Mouse (Mus musculus): ENCODE results near the gene Phc2. TPM values are rescaled to one million over a fixed set of nuclear protein-coding genes. Genes with fewer than 3 reads are reported as not detected.

Gene Phc2
- polyA plus RNA-seq, 1 experiment, result 56.0 TPM

- peak overlapping the region; percentile 12 for H3K4me3 ChIP-seq (replicated peaks)
- H3K9me3 ChIP-seq, result no peaks in the 10 kb centered on the region
- TF ChIP-seq GATA1 (IDR thresholded peaks at IDR 0.05; ENCODE audit: borderline replicate concordance, low read length), result no peak
- H3K36me3 ChIP-seq (replicated peaks; ENCODE audit: low read length), result no peaks in the 10 kb centered on the region
- H3K4me1 ChIP-seq, result peaks cover 64% of the 10 kb centered on the region
- peaks cover 62% of the 10 kb centered on the region for H3K27me3 ChIP-seq (replicated peaks)
Measured at GRCm38 (mm10) chr4:128641766-128642717, 12.5 kb upstream of the Phc2 start.

DNA sequence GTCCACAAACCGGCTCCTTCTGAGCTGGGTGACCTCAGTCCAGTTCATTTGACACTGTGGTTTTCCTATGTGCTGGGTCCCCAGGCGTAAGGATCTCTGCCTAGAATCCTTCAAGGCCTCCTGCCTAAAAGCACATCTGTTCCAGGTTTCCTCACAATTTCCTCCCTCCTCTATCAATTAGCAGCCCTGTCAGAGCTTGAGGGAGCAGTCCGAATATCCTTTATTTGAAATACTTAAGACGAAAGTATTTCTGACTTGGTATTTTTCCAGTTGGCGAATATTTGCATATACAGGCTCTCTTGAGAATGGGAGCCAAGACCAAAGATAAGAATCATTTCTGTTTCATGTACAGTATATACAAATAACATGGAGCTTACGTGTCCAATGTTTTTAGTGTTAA, 8.6 kb upstream of the Phc2 start:
- H3K36me3 ChIP-seq (replicated peaks; ENCODE audit: low read length), result no peaks in the 10 kb centered on the region
- peaks cover 35% of the 10 kb centered on the region for H3K27me3 ChIP-seq (replicated peaks)
- no peak for TF ChIP-seq FLI1 (IDR thresholded peaks at IDR 0.05; ENCODE audit: low read length)
- TF ChIP-seq GATA1 (IDR thresholded peaks at IDR 0.05; ENCODE audit: borderline replicate concordance, low read length), result no peak
- H3K4me1 ChIP-seq, result peaks cover 78% of the 10 kb centered on the region
- no peaks in the 10 kb centered on the region for H3K9me3 ChIP-seq
- H3K4me3 ChIP-seq (replicated peaks), result no peak overlapping the region

DNA sequence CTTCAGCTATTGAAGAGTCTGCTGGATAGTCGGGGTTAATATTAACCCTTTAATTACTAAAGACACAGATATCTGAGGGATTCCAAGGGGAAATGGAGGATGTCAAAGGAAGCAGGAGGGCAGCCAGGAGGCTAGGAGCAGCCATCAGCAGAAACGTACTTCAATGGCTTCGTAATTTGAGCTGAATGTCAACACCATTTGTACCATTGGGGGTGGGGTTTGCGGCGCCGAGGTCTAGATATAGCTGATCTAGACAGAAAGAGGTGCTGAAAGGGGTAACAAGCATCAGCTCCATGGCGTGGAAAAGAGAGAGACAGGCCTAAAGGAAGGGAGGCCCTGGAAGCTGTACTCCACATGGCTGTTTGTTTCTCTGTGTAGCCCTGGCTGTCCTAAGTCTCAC, 7.7 kb upstream of the Phc2 start:
- TF ChIP-seq FLI1 (IDR thresholded peaks at IDR 0.05; ENCODE audit: low read length) (no peak), GATA1 (IDR thresholded peaks at IDR 0.05; ENCODE audit: borderline replicate concordance, low read length) (no peak)
- peaks cover 81% of the 10 kb centered on the region for H3K4me1 ChIP-seq
- peaks cover 27% of the 10 kb centered on the region for H3K27me3 ChIP-seq (replicated peaks)
- H3K9me3 ChIP-seq, result no peaks in the 10 kb centered on the region
- H3K36me3 ChIP-seq (replicated peaks; ENCODE audit: low read length), result no peaks in the 10 kb centered on the region
- no peak overlapping the region for H3K4me3 ChIP-seq (replicated peaks)

DNA sequence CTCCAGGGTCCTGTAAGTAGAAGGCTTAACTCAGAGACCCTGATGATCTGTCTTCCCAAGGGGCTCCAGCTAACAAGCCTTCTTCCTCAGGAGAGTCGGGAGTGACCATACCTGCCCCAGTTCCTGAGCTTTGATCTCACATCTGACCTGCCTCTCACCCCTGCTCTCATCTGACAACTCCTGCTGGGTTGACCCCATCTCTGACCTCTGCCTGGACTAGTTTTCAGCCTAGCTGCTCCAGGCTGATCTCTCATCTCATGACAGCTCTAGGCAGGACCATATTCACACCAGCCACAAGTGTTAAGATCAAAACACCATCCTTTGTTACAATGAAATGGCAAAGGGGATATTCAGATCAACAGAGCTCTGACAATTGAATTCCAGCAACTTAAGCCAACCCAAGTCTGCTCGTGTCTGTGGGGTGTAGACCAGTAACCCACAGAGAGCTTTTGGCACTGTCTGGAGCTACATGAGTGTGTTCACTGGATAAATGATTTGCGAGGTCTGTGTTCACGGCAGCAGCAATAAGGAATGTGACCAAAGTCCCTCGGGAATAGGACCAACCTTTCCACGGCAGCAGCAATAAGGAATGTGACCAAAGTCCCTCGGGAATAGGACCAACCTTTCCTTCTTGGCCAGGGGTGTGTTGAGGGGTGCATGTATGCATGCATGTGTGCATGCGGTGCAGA, 5.8 kb upstream of the Phc2 start:
- no peak for TF ChIP-seq FLI1 (IDR thresholded peaks at IDR 0.05; ENCODE audit: low read length)
- no peak for TF ChIP-seq GATA1 (IDR thresholded peaks at IDR 0.05; ENCODE audit: borderline replicate concordance, low read length)
- H3K4me3 ChIP-seq (replicated peaks), result peak overlapping the region; percentile 62
- H3K36me3 ChIP-seq (replicated peaks; ENCODE audit: low read length), result no peaks in the 10 kb centered on the region
- H3K27me3 ChIP-seq (replicated peaks), result peaks cover 15% of the 10 kb centered on the region
- no peaks in the 10 kb centered on the region for H3K9me3 ChIP-seq
- peaks cover 85% of the 10 kb centered on the region for H3K4me1 ChIP-seq

- Histone ChIP-seq H3K36me3 (replicated peaks; ENCODE audit: low read length) (peaks cover 1% of the 10 kb centered on the region), H3K4me3 (replicated peaks) (no peak overlapping the region), H3K4me1 (peaks cover 96% of the 10 kb centered on the region), H3K27me3 (replicated peaks) (no peaks in the 10 kb centered on the region), H3K9me3 (no peaks in the 10 kb centered on the region)
- no peak for TF ChIP-seq GATA1 (IDR thresholded peaks at IDR 0.05; ENCODE audit: borderline replicate concordance, low read length)
- TF ChIP-seq FLI1 (IDR thresholded peaks at IDR 0.05; ENCODE audit: low read length), result no peak
Measured at GRCm38 (mm10) chr4:128651530-128651929, 3.0 kb upstream of the Phc2 start.

- Histone ChIP-seq H3K4me3 (replicated peaks) (peak overlapping the region; percentile 72), H3K36me3 (replicated peaks; ENCODE audit: low read length) (peaks cover 13% of the 10 kb centered on the region), H3K27me3 (replicated peaks) (no peaks in the 10 kb centered on the region), H3K9me3 (no peaks in the 10 kb centered on the region), H3K4me1 (peaks cover 96% of the 10 kb centered on the region)
- TF ChIP-seq FLI1 (IDR thresholded peaks at IDR 0.05; ENCODE audit: low read length) (peak; percentile 69), GATA1 (IDR thresholded peaks at IDR 0.05; ENCODE audit: borderline replicate concordance, low read length) (no peak; the same call in 2 of the 3 replicates)
Measured at GRCm38 (mm10) chr4:128652584-128653298, 1.8 kb upstream of the Phc2 start.

GRCm38 (mm10) chr4:128655446-128655845, 944 bp downstream of the Phc2 start:
- Histone ChIP-seq H3K27me3 (replicated peaks) (no peaks in the 10 kb centered on the region), H3K4me3 (replicated peaks) (peak overlapping the region; percentile 96), H3K9me3 (no peaks in the 10 kb centered on the region), H3K4me1 (peaks cover 96% of the 10 kb centered on the region), H3K36me3 (replicated peaks; ENCODE audit: low read length) (peaks cover 34% of the 10 kb centered on the region)
- TF ChIP-seq FLI1 (IDR thresholded peaks at IDR 0.05; ENCODE audit: low read length), result no peak
- TF ChIP-seq GATA1 (IDR thresholded peaks at IDR 0.05; ENCODE audit: borderline replicate concordance, low read length), result no peak

GRCm38 (mm10) chr4:128660196-128660595, 5.7 kb downstream of the Phc2 start:
- Histone ChIP-seq H3K9me3 (no peaks in the 10 kb centered on the region), H3K4me1 (peaks cover 100% of the 10 kb centered on the region), H3K36me3 (replicated peaks; ENCODE audit: low read length) (peaks cover 66% of the 10 kb centered on the region), H3K4me3 (replicated peaks) (peak overlapping the region; percentile 51), H3K27me3 (replicated peaks) (no peaks in the 10 kb centered on the region)
- no peak for TF ChIP-seq FLI1 (IDR thresholded peaks at IDR 0.05; ENCODE audit: low read length)
- no peak for TF ChIP-seq GATA1 (IDR thresholded peaks at IDR 0.05; ENCODE audit: borderline replicate concordance, low read length)

GRCm38 (mm10) chr4:128661063-128661462, 6.6 kb downstream of the Phc2 start:
- Histone ChIP-seq H3K4me3 (replicated peaks) (peak overlapping the region; percentile 70), H3K4me1 (peaks cover 100% of the 10 kb centered on the region), H3K27me3 (replicated peaks) (no peaks in the 10 kb centered on the region), H3K9me3 (no peaks in the 10 kb centered on the region), H3K36me3 (replicated peaks; ENCODE audit: low read length) (peaks cover 72% of the 10 kb centered on the region)
- TF ChIP-seq FLI1 (IDR thresholded peaks at IDR 0.05; ENCODE audit: low read length) (no peak), GATA1 (IDR thresholded peaks at IDR 0.05; ENCODE audit: borderline replicate concordance, low read length) (no peak)

Data from megakaryocyte, embryonic 14.5 days (primary cell).